Mouse (Mus musculus): ENCODE data around the gene Ash1l.

DNA sequence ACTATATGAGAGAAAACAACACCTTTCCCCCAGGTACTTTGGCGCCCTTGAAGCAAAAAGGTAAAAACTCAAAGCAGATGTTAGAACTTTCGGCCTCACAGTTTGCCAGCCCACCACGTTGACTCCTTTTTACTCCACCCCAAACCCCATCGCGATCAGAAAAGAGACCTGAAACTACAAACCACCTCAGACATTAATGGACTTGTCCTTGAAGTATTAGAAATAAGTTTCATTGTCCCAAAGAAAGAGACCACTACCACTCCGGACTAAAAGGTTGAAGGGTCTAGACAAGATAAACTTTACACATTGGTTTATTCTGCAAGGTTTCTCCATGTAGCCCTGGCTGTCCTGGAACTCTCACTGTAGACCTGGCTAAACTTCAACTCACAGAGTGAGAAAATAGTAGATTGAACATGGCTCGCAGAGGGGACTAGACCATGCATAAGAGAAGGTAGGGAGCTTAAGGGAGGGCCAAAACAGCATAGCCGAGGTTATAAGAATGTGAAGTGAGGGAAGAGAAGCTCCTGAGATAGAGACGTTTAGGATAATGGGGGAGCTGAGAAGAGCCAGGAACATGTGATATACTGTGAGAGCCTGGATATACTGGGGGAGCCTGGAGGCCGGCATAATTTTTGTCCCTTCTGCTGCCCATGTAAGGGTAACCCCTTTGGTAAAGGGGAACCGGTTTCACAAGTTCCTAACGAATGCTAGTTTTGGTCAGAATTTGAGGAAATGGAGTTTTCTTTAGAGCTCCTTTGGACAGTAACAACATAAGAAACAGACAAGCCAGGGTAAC lies 152.3 kb downstream of the Ash1l start:
- no peak for TF ChIP-seq CTCF (IDR thresholded peaks at IDR 0.05; ENCODE audit: low read depth, low read length)
- TF ChIP-seq POLR2A (IDR thresholded peaks at IDR 0.05; ENCODE audit: extremely low read depth, insufficient read depth, low read length) = no peak

Measured in liver, adult 2 months (tissue).